Mouse (Mus musculus) liver, adult 2 months (tissue): ENCODE data around the gene Tm9sf3.

Source experiments
- CTCF ChIP-seq: fragments of 200-500 bp; IDR thresholded peaks from 2 replicates; pipeline ENCODE4 v1.5.1; 2011; ENCODE audit warnings: low read depth, low read length, control low read depth
- POLR2A ChIP-seq: fragments of 200-500 bp; IDR thresholded peaks from 2 replicates; pipeline ENCODE4 v1.6.1; 2011; ENCODE audit warnings: low read length, control low read depth; ENCODE audit not compliant: insufficient read depth; ENCODE audit errors: extremely low read depth

GRCm38 (mm10) chr19:41282718-41283117 is 18.9 kb upstream of the Tm9sf3 start:
- no peak for TF ChIP-seq CTCF
- no peak for TF ChIP-seq POLR2A
